Mouse (Mus musculus): Measurements from ENCODE around the gene Borcs7. TPM values are rescaled to one million over a fixed set of nuclear protein-coding genes. Genes with fewer than 3 reads are reported as not detected.

Borcs7 gene
- total RNA-seq, 2 experiments from 2014 or later, result 18.7 to 21.2 TPM

- no peak for DNase-seq (ENCODE audit: low spot score in 2 of 2)
Measured at GRCm38 (mm10) chr19:46661511-46661910, 28.2 kb upstream of the Borcs7 start.

- no peak for DNase-seq (ENCODE audit: low spot score in 2 of 2)
Measured at GRCm38 (mm10) chr19:46662214-46662613, 27.5 kb upstream of the Borcs7 start.

- DNase-seq (ENCODE audit: low spot score in 2 of 2), result no peak
Measured at GRCm38 (mm10) chr19:46662784-46663183, 26.9 kb upstream of the Borcs7 start.

GRCm38 (mm10) chr19:46665474-46665873, 24.2 kb upstream of the Borcs7 start:
- no peak for DNase-seq (ENCODE audit: low spot score in 2 of 2)

GRCm38 (mm10) chr19:46667300-46667699, 22.4 kb upstream of the Borcs7 start:
- no peak for DNase-seq (ENCODE audit: low spot score in 2 of 2)

- no peak for DNase-seq (ENCODE audit: low spot score in 2 of 2)
Measured at GRCm38 (mm10) chr19:46668263-46668662, 21.4 kb upstream of the Borcs7 start.

- DNase-seq (ENCODE audit: low spot score in 2 of 2), result no peak
Measured at GRCm38 (mm10) chr19:46669802-46670201, 19.9 kb upstream of the Borcs7 start.

GRCm38 (mm10) chr19:46670691-46671090, 19.0 kb upstream of the Borcs7 start:
- peak; percentile 50 to 59 for DNase-seq (ENCODE audit: low spot score in 2 of 2)

GRCm38 (mm10) chr19:46672766-46673418, 16.8 kb upstream of the Borcs7 start, which contains the start of gene Cyp17a1:
Cyp17a1 (minus strand) TSS chr19:46673172.
- DNase-seq (ENCODE audit: low spot score in 2 of 2), result no peak

- DNase-seq (ENCODE audit: low spot score in 2 of 2), result no peak
Measured at GRCm38 (mm10) chr19:46675641-46676040, 14.1 kb upstream of the Borcs7 start.

GRCm38 (mm10) chr19:46679720-46680383, 9.9 kb upstream of the Borcs7 start:
- no peak for DNase-seq (ENCODE audit: low spot score in 2 of 2)

- DNase-seq (ENCODE audit: low spot score in 2 of 2), result no peak
Measured at GRCm38 (mm10) chr19:46690387-46690786, 681 bp downstream of the Borcs7 start.

- DNase-seq (ENCODE audit: low spot score in 2 of 2), result no peak
Measured at GRCm38 (mm10) chr19:46691078-46691477, 1.4 kb downstream of the Borcs7 start.

- no peak for DNase-seq (ENCODE audit: low spot score in 2 of 2)
Measured at GRCm38 (mm10) chr19:46693146-46693545, 3.4 kb downstream of the Borcs7 start.

- no peak for DNase-seq (ENCODE audit: low spot score in 2 of 2)
Measured at GRCm38 (mm10) chr19:46696482-46696881, 6.8 kb downstream of the Borcs7 start.

GRCm38 (mm10) chr19:46696943-46697342, 7.2 kb downstream of the Borcs7 start:
- DNase-seq (ENCODE audit: low spot score in 2 of 2), result no peak

- DNase-seq (ENCODE audit: low spot score in 2 of 2), result no peak
Measured at GRCm38 (mm10) chr19:46697840-46698517, 8.3 kb downstream of the Borcs7 start.

- DNase-seq (ENCODE audit: low spot score in 2 of 2), result no peak
Measured at GRCm38 (mm10) chr19:46699011-46699481, 9.3 kb downstream of the Borcs7 start.

- no peak for DNase-seq (ENCODE audit: low spot score in 2 of 2)
Measured at GRCm38 (mm10) chr19:46701156-46701555, 11.4 kb downstream of the Borcs7 start.

GRCm38 (mm10) chr19:46705779-46706495, 16.2 kb downstream of the Borcs7 start:
- DNase-seq (ENCODE audit: low spot score in 2 of 2), result no peak

GRCm38 (mm10) chr19:46706540-46707295, 17.0 kb downstream of the Borcs7 start:
- no peak for DNase-seq (ENCODE audit: low spot score in 2 of 2)

All from layer of hippocampus, postnatal 14 days (tissue).